Mouse (Mus musculus): ENCODE measurements around the gene Ubtd1. TPM values are rescaled to one million over a fixed set of nuclear protein-coding genes. Genes with fewer than 3 reads are reported as not detected.

The Ubtd1 gene
- polyA plus RNA-seq, 1 experiment, result not detected

DNA sequence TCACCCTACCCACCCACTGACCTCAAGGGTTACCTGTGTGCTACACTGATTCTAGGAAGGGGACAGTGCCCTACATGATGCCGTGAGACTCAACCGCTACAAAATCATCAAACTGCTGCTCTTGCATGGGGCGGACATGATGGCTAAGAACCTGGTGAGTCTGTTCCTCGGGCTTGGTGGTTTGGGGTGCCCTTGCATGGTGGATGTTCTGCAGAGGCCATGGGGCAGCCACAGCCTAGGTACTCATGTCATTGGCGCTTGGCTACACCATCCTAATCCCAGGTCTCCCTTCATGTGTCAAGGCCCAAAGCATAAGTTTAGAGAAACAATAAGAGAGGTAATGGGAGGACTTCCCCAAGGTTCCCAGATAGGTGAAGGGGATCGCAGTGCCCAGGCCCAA, 62.4 kb downstream of the Ubtd1 start:
- Histone ChIP-seq H3K4me1 (ENCODE audit: control insufficient read depth, insufficient read depth, low read length) (0 out of 2 replicates have a peak, but pooled peaks cover 6% of the 10 kb centered on the region), H3K27ac (ENCODE audit: insufficient read depth, low read depth, low read length) (no peak overlapping the region), H3K4me3 (ENCODE audit: insufficient read depth, low read depth, low read length) (no peak overlapping the region)
- 96% methylated on average over 6 of the region's 6 CpGs for WGBS
- no peak for TF ChIP-seq POLR2A (IDR thresholded peaks at IDR 0.05; ENCODE audit: insufficient read depth, low read depth, low read length)

- no peak within 1 kb of the TSS for H3K27ac ChIP-seq (ENCODE audit: insufficient read depth, low read depth, low read length)
- no peak for TF ChIP-seq POLR2A (IDR thresholded peaks at IDR 0.05; ENCODE audit: insufficient read depth, low read depth, low read length)
- TF ChIP-seq CTCF (IDR thresholded peaks at IDR 0.05; ENCODE audit: insufficient read depth, low read depth, low read length), result no peak; the same call in 1 of the 2 replicates
- 32% methylated on average over 23 of the region's 23 CpGs for WGBS
- H3K4me1 ChIP-seq (ENCODE audit: control insufficient read depth, insufficient read depth, low read length), result 0 out of 2 replicates have a peak, but pooled peaks cover 6% of the 10 kb centered on the region
- H3K4me3 ChIP-seq (ENCODE audit: insufficient read depth, low read depth, low read length), result no peak within 1 kb of the TSS
Measured at GRCm38 (mm10) chr19:42045269-42046102, 63.9 kb downstream of the Ubtd1 start, which contains the start of gene Hoga1. Gene Hoga1, plus strand, starts transcription at chr19:42045610.

DNA sequence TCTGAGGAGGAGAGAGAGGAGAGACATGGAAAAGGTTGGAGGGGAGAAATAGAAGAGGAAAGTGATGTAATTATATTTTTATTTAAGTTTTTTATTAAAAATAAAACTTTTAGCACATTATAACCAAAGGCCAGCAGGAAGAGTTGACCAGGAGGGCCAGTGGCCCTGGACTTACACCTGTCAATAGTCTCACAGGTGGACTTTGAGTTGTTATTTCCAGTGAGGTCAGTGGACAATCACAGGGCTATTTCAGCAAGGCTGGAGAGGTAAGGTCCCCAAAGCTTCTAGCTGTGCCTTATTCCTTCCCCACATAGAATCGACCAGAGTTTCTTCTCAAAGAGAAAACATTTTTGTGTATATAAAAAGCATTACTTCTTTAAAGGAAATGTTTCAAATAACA, 68.7 kb downstream of the Ubtd1 start:
- Histone ChIP-seq H3K4me3 (ENCODE audit: insufficient read depth, low read depth, low read length) (no peak overlapping the region), H3K27ac (ENCODE audit: insufficient read depth, low read depth, low read length) (no peak overlapping the region), H3K4me1 (ENCODE audit: control insufficient read depth, insufficient read depth, low read length) (0 out of 2 replicates have a peak, but pooled peaks cover 6% of the 10 kb centered on the region)
- WGBS, result 84% methylated on average over 1 of the region's 1 CpGs
- TF ChIP-seq CTCF (IDR thresholded peaks at IDR 0.05; ENCODE audit: insufficient read depth, low read depth, low read length), result no peak
- no peak for TF ChIP-seq POLR2A (IDR thresholded peaks at IDR 0.05; ENCODE audit: insufficient read depth, low read depth, low read length)

DNA sequence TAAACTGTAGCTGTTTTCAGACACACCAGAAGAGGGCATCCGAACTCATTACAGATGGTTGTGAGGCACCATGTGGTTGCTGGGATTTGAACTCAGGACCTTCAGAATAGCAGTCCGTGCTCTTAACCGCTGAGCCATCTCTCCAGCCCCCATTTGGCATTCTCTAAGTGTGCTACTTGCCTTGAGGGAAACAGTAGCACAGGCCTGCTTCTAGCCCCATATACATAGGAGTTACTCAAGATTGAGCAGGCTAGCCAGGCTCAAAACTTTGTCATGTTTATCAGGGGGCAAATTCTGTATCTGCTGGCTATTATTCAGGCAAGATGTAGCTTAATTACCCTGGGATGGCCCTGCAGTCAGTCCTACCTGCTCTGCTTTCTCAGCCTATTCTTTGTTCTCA, 69.8 kb downstream of the Ubtd1 start:
- no peak for TF ChIP-seq CTCF (IDR thresholded peaks at IDR 0.05; ENCODE audit: insufficient read depth, low read depth, low read length)
- TF ChIP-seq POLR2A (IDR thresholded peaks at IDR 0.05; ENCODE audit: insufficient read depth, low read depth, low read length), result no peak
- H3K27ac ChIP-seq (ENCODE audit: insufficient read depth, low read depth, low read length), result no peak overlapping the region
- WGBS, result 81% methylated on average over 3 of the region's 3 CpGs
- no peaks in the 10 kb centered on the region for H3K4me1 ChIP-seq (ENCODE audit: control insufficient read depth, insufficient read depth, low read length)
- no peak overlapping the region for H3K4me3 ChIP-seq (ENCODE audit: insufficient read depth, low read depth, low read length)

GRCm38 (mm10) chr19:42051948-42052347, 70.4 kb downstream of the Ubtd1 start, which contains the start of gene 4933411K16Rik:
Gene 4933411K16Rik, plus strand, starts transcription at chr19:42052248.
- 81% methylated on average over 4 of the region's 4 CpGs for WGBS
- Histone ChIP-seq H3K4me1 (ENCODE audit: control insufficient read depth, insufficient read depth, low read length) (no peaks in the 10 kb centered on the region), H3K4me3 (ENCODE audit: insufficient read depth, low read depth, low read length) (no peak within 1 kb of the TSS), H3K27ac (ENCODE audit: insufficient read depth, low read depth, low read length) (no peak within 1 kb of the TSS)
- TF ChIP-seq POLR2A (IDR thresholded peaks at IDR 0.05; ENCODE audit: insufficient read depth, low read depth, low read length) (no peak), CTCF (IDR thresholded peaks at IDR 0.05; ENCODE audit: insufficient read depth, low read depth, low read length) (no peak)

- 76% methylated on average over 6 of the region's 6 CpGs for WGBS
- Histone ChIP-seq H3K4me1 (ENCODE audit: control insufficient read depth, insufficient read depth, low read length) (no peaks in the 10 kb centered on the region), H3K27ac (ENCODE audit: insufficient read depth, low read depth, low read length) (no peak overlapping the region), H3K4me3 (ENCODE audit: insufficient read depth, low read depth, low read length) (no peak overlapping the region)
- no peak for TF ChIP-seq POLR2A (IDR thresholded peaks at IDR 0.05; ENCODE audit: insufficient read depth, low read depth, low read length)
- no peak for TF ChIP-seq CTCF (IDR thresholded peaks at IDR 0.05; ENCODE audit: insufficient read depth, low read depth, low read length)
Measured at GRCm38 (mm10) chr19:42054255-42054654, 72.7 kb downstream of the Ubtd1 start.

DNA sequence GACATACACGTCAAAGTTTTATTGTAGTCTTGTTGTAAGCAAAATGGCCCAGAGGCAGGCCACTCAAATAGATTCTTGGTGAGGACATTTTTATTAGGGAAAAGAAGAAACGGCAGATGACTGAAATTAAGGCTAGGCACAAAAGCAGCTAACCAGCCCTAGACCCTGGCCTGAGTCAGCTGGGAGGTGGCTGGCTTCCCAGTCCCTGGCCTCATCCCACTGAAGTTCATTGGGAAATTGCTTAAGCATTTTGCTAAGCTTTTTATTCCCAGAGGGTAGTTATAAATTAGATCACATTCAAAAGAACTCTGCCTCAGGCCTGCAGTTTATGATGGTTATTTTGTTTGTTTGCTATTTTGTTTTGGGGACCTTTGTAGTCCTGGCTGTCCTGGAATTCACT, 74.3 kb downstream of the Ubtd1 start:
- TF ChIP-seq POLR2A (IDR thresholded peaks at IDR 0.05; ENCODE audit: insufficient read depth, low read depth, low read length), result no peak
- no peak for TF ChIP-seq CTCF (IDR thresholded peaks at IDR 0.05; ENCODE audit: insufficient read depth, low read depth, low read length)
- 76% methylated on average over 2 of the region's 2 CpGs for WGBS
- Histone ChIP-seq H3K4me1 (ENCODE audit: control insufficient read depth, insufficient read depth, low read length) (no peaks in the 10 kb centered on the region), H3K27ac (ENCODE audit: insufficient read depth, low read depth, low read length) (no peak overlapping the region), H3K4me3 (ENCODE audit: insufficient read depth, low read depth, low read length) (no peak overlapping the region)

DNA sequence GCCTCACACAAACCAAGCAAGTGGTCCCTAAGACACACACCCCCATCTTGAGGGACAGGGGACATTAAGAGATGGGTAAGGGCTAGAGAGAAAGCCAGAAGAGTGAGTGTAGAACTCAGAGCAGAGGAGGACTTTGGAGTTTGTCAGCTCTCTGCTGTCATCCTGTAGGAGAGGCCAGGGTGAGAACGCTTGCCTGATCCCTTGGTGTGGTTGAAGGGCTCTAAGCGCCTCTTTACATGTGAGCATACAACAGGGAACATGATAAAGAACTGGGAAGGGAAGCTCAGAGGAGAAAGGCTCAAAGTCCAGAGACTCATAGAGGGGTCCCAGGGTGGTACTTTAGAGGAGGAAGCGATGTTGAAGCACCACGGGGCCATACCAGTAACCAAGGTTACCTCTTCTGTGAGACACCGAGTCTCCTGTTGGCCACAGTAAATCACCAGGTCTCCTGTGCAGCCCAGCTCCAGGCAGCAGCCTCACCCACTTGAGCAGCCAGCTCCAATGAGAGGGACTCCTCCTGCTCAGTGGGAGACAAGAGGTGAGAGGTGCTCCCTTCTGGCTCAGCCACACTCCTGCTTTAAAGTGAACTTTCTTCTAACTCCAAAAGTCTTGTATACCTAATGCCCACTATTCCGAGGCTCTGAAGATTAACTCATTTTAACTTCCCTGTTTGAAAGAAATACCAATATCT, 75.3 kb downstream of the Ubtd1 start:
- TF ChIP-seq CTCF (IDR thresholded peaks at IDR 0.05; ENCODE audit: insufficient read depth, low read depth, low read length), result no peak
- TF ChIP-seq POLR2A (IDR thresholded peaks at IDR 0.05; ENCODE audit: insufficient read depth, low read depth, low read length), result no peak
- no peaks in the 10 kb centered on the region for H3K4me1 ChIP-seq (ENCODE audit: control insufficient read depth, insufficient read depth, low read length)
- WGBS, result 89% methylated on average over 6 of the region's 6 CpGs
- H3K27ac ChIP-seq (ENCODE audit: insufficient read depth, low read depth, low read length), result no peak overlapping the region
- H3K4me3 ChIP-seq (ENCODE audit: insufficient read depth, low read depth, low read length), result no peak overlapping the region

GRCm38 (mm10) chr19:42058426-42058825, 76.9 kb downstream of the Ubtd1 start:
- H3K4me1 ChIP-seq (ENCODE audit: control insufficient read depth, insufficient read depth, low read length), result no peaks in the 10 kb centered on the region
- TF ChIP-seq POLR2A (IDR thresholded peaks at IDR 0.05; ENCODE audit: insufficient read depth, low read depth, low read length) (no peak), CTCF (IDR thresholded peaks at IDR 0.05; ENCODE audit: insufficient read depth, low read depth, low read length) (no peak)
- 66% methylated on average over 7 of the region's 7 CpGs for WGBS
- no peak overlapping the region for H3K27ac ChIP-seq (ENCODE audit: insufficient read depth, low read depth, low read length)
- no peak overlapping the region for H3K4me3 ChIP-seq (ENCODE audit: insufficient read depth, low read depth, low read length)

All from olfactory bulb, adult 2 months (tissue).